Mouse (Mus musculus) bone marrow macrophage, adult 2 months (primary cell): ENCODE data around the gene 1500009C09Rik. TPM values are rescaled to one million over a fixed set of nuclear protein-coding genes. Genes with fewer than 3 reads are reported as not detected.

ENCODE experiments used
- H3K27ac ChIP-seq: 2 replicates; pipeline ENCODE4 v1.5.1; 2012; ENCODE audit warnings: low read depth, low read length; ENCODE audit not compliant: insufficient read depth
- H3K4me1 ChIP-seq: 2 replicates; pipeline ENCODE4 v1.6.1; 2012; ENCODE audit warnings: low read length; ENCODE audit not compliant: control insufficient read depth, insufficient read depth
- H3K4me3 ChIP-seq: 2 replicates; pipeline ENCODE4 v1.5.1; 2012; ENCODE audit warnings: mild to moderate bottlenecking, low read length, moderate library complexity; ENCODE audit not compliant: insufficient read depth
- CTCF ChIP-seq: IDR thresholded peaks from 2 replicates; pipeline ENCODE4 v1.5.1; 2012; ENCODE audit warnings: low read depth, mild to moderate bottlenecking, low read length, moderate library complexity
- POLR2A ChIP-seq: IDR thresholded peaks from 2 replicates; pipeline ENCODE4 v1.6.1; 2012; ENCODE audit warnings: mild to moderate bottlenecking, low read depth, low read length, borderline replicate concordance
- polyA plus RNA-seq: library from polyadenylated mRNA; stranded (reverse); fragments of >200 nt; gene quantifications from 2 replicates; pipeline ENCODE4 v1.2.4, GENCODE M21; 2012; ENCODE audit not compliant: missing spikeins, insufficient read depth, insufficient read length

1500009C09Rik gene
- not detected in 2 replicates for polyA plus RNA-seq

DNA sequence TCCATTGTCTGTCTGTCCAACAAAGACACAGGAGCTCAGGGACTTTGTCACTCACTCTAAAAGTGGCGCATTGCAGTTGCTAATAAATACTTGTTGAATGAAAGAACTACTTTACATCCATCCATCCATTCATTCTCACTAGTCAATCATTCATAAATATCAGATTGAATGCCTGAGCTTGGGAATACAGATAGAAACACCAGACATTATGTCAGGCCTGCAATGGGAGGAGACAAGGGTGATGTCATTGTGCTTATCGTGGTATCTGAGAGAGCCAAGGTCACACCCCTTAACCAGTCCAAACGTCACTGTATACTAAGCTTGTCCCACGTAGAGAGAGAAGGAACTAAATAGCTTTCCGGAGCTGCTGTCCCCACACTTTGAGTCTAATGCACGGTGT, at the start of gene 1500009C09Rik:
1500009C09Rik (plus strand) TSS at position 301 of the 400 bp plus-strand sequence.
- TF ChIP-seq CTCF (no peak), POLR2A (no peak)
- Histone ChIP-seq H3K27ac (no peak within 1 kb of the TSS), H3K4me3 (no peak within 1 kb of the TSS), H3K4me1 (peaks cover 3% of the 10 kb centered on the region; the same call in 1 of the 2 replicates)

DNA sequence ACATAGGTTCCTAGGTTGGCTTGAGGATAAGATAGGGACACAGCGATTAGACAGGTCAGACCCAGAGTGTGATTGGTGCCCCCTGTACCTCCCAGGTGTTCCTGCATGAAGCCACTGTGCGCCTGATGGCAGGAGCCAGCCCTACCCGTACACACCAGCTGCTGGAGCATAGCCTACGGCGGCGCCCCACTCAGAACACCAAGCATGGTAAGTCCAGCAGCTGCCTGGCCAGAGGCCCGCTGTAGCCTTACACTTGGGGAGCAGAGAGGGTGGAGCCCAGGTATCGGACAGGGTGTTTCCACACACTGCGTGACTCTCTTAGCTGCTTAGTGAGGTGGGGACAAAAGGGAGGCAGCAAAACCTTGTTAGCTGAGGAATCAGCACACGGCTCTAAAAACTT, 49.1 kb upstream of the 1500009C09Rik start:
- H3K4me1 ChIP-seq, result peaks cover 2% of the 10 kb centered on the region
- no peak overlapping the region for H3K27ac ChIP-seq
- no peak for TF ChIP-seq POLR2A
- H3K4me3 ChIP-seq, result no peak overlapping the region

DNA sequence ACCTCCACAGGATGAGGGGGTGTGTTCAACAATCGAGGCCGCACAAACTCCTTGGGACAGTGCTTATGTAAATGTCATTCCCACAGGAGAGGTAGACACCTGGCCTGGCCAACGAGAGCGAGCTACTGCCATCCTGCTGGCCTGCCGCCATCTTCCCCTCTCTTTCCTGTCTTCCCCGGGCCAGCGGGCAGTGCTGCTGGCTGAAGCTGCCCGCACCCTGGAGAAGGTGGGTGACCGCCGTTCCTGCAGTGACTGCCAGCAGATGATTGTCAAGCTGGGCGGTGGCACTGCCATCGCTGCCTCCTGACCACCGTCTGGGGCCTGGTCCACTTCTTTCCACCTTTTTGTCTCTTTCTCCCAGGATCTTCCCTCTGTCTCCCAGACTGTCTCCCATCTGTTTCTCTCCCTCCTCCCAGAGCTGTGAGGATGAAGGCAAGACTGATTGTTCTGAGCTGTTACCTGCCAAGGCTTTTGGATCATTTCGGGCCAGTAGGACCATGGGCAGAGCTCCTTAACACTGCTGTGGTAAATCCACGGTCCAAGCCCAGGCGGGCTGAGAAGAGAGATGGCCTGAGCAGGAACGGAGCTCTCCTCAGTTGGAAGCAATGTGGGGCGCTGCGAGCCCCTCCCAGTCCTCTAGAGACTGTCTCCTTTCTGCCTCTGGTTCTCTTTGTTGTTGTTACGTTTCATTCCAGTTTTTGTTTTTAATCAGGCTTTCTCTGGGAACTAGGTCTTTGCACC, 48.4 kb upstream of the 1500009C09Rik start:
- H3K27ac ChIP-seq, result no peak overlapping the region
- TF ChIP-seq POLR2A (no peak), CTCF (no peak)
- H3K4me1 ChIP-seq, result no peaks in the 10 kb centered on the region
- H3K4me3 ChIP-seq, result no peak overlapping the region

DNA sequence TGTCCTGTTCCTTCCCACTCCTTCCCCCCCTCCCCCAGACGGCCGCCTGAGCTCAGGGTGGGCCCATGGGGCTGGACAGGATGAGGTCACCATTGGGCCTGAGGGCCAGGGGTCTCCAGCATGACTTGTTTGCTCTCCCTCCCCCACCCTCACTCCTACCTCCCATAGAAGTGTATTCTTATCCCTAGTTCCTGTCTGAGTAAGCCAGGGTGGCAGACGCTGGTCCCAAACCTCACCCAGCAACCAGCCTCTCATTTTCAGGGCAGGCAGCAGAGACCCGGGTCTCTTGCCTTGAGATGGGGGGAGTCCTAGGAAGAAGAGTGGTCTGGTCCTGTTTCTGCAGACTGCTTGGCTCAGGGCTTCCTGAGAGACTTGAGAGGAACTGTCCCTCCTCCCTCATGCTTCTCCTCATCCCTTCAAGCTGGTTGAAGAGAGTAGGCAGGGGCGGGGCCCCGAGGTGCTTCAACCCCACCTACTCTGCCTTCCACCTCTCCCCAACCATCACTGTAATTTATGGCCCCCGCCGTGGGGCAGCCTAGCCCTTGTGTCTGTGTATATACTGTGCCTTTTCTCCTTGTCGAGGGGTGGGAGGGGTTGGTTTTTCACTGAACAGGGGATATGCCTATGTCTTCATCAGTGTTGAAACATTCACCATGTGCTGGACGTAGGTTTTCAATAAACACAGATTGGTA, 47.4 kb upstream of the 1500009C09Rik start:
- H3K4me1 ChIP-seq, result no peaks in the 10 kb centered on the region
- no peak overlapping the region for H3K4me3 ChIP-seq
- TF ChIP-seq POLR2A, result no peak
- H3K27ac ChIP-seq, result no peak overlapping the region

- no peaks in the 10 kb centered on the region for H3K4me1 ChIP-seq
- no peak for TF ChIP-seq POLR2A
- TF ChIP-seq CTCF, result no peak
- H3K27ac ChIP-seq, result no peak overlapping the region
- no peak overlapping the region for H3K4me3 ChIP-seq
These were observed 45.7 kb upstream of the 1500009C09Rik start for GRCm38 (mm10) chr15:82206365-82207104.

DNA sequence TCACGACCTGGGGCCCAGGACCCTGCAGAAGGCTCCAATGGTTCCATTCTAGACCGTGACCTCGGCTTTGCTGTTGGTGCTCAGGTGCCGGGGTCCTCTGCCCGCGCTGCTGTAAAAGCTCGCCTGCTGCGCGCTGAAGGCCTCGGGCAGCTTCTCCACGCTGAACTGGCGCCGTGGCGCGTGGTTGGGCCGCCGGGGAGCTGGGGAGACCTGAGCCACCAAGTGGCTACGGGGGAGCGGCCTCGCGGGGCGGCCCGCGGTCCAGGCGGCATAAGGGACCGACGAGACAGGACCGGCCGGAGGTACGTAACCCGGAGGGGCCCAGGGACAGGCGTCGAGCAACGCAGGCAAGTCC, 45.1 kb upstream of the 1500009C09Rik start:
- Histone ChIP-seq H3K4me3 (no peak overlapping the region), H3K27ac (no peak overlapping the region), H3K4me1 (no peaks in the 10 kb centered on the region)
- TF ChIP-seq CTCF (no peak), POLR2A (no peak)

DNA sequence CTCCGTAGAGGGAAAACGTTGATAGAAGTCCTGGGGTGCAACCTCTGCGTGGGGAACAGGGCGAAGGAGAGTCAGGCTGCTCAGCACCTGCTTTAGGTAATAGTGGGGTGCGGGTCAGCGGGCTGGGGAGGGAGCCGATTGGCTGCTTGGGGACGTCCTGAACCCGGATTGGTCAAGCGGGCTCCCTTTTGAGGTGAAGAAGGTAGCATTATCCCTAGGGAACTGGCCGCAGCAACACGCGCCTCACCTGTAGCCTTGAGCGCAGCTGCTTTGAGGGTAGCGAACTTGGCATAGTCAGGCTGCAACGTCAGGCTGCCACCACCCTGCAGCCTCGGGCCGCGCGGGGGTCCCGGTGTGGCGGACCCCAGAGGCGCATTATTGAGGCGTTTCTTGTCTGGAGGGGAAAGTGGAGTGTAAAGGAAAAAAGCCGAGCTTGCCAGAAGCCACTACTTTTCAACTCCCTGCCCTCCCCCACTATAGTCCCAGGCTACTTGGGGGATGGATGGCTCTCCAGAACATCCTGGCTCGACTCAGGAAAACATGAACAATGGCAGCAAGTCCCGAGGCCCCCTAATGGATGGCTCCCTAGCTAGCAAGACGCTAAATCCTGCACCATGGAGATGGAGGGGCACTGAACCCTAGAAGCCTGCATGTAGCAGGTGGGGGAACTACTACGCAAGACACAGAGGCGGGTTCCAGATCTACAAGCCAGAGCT, 44.5 kb upstream of the 1500009C09Rik start:
- H3K27ac ChIP-seq, result no peak overlapping the region
- H3K4me3 ChIP-seq, result no peak overlapping the region
- TF ChIP-seq CTCF (no peak), POLR2A (no peak)
- no peaks in the 10 kb centered on the region for H3K4me1 ChIP-seq

GRCm38 (mm10) chr15:82208307-82208706, 43.9 kb upstream of the 1500009C09Rik start:
- no peaks in the 10 kb centered on the region for H3K4me1 ChIP-seq

DNA sequence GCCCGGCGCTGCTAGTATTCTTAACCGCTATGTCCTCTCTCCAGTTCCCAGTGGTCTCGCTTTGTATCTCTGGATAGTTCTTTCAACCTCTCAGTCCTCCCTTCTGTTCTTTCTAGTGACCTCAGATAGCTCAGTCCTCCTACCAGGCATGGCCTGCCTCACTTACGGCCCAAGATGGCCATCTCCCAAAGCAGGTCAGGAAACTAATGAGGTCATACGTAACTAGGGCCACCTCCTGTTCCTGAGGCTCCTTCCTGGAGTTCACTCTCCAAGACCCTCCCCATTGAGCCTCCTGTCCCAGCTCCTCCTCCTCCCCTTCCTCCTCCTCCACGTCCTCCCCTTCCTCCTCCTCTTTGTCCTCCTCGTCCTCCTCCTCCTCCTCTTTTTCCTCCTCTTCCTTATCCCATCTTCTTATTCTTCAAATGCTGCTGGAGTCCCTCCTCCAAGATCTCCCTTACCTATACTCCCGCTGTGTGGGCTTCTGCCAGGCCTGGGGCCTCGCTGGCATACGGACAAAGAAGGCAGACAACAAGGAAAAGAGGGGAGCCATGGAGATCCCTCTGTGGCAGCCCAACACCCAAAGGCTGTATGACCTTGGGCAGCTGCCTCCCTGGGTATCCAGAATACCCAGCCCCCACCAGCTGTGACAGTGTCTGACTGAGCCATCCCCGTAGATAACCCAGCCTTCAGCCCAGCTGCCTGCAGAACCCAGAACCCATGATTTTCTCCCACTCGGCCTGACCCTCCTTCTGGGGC, 42.7 kb upstream of the 1500009C09Rik start:
- no peaks in the 10 kb centered on the region for H3K4me1 ChIP-seq
- no peak overlapping the region for H3K27ac ChIP-seq
- no peak overlapping the region for H3K4me3 ChIP-seq
- TF ChIP-seq CTCF (no peak), POLR2A (no peak)

More at GRCm38 (mm10) chr15:82208307-82208706, 43.9 kb upstream of the 1500009C09Rik start:
- H3K4me3 ChIP-seq, result no peak overlapping the region
- no peak overlapping the region for H3K27ac ChIP-seq
- TF ChIP-seq CTCF (no peak), POLR2A (no peak)
